Mouse (Mus musculus): Measurements from ENCODE around the gene Map3k1.
"Not testable (repeated sequence)": the region's sequence is repeated elsewhere in the genome, so short reads cannot be mapped to it uniquely, and the experiment has no call there.

Gene Map3k1

DNA sequence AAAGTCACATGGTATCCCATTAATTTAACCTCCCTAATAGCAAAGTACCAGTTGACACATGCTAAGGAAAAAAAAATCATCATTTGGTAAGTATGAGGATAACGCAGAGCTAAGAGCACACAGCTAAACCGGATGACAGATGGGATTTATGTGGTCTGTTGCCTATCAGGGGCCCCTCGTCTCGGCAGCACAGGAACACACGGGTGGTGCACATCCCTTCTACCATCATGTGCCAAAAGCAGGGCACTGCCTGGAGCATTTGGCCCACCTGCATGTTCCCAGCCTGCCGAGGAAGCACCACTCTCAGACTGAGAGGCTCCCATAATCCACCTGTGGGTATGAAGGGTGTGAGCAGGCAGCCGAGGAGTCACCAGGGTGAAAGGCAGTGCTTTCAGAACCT lies 63.6 kb downstream of the Map3k1 start:
- DNase-seq (ENCODE audit: low read depth in 2 of 2, low spot score in 2 of 2) = no peak

GRCm38 (mm10) chr13:111744233-111745000 lies 64.4 kb downstream of the Map3k1 start:
- no peak for DNase-seq (ENCODE audit: low read depth in 2 of 2, low spot score in 2 of 2)

GRCm38 (mm10) chr13:111741991-111742615 lies 66.7 kb downstream of the Map3k1 start:
- peak; percentile 44 to 63 for DNase-seq (ENCODE audit: low read depth in 2 of 2, low spot score in 2 of 2)

- DNase-seq (ENCODE audit: low read depth in 2 of 2, low spot score in 2 of 2) = no peak
Observed at GRCm38 (mm10) chr13:111741204-111741990, 67.4 kb downstream of the Map3k1 start.

DNA sequence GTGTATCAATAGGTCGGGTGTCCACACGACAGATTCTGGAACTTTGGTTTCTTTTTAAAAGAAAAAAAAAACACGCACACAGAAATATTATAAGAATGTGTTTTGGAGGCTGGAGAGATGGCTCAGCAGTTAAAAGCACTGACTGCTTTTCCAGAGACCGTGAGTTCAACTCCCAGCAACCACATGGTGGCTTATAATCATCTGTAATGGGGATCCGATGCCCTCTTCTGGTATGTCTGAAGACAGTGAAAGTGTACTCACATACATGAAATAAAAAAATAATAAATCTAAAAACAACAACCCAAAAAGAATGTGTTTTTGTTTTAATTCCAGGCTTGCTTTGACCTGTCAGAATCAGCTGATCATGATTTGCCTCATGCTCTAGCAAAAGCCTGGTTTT lies 81.9 kb downstream of the Map3k1 start:
- no peak for DNase-seq (ENCODE audit: low read depth in 2 of 2, low spot score in 2 of 2)

DNA sequence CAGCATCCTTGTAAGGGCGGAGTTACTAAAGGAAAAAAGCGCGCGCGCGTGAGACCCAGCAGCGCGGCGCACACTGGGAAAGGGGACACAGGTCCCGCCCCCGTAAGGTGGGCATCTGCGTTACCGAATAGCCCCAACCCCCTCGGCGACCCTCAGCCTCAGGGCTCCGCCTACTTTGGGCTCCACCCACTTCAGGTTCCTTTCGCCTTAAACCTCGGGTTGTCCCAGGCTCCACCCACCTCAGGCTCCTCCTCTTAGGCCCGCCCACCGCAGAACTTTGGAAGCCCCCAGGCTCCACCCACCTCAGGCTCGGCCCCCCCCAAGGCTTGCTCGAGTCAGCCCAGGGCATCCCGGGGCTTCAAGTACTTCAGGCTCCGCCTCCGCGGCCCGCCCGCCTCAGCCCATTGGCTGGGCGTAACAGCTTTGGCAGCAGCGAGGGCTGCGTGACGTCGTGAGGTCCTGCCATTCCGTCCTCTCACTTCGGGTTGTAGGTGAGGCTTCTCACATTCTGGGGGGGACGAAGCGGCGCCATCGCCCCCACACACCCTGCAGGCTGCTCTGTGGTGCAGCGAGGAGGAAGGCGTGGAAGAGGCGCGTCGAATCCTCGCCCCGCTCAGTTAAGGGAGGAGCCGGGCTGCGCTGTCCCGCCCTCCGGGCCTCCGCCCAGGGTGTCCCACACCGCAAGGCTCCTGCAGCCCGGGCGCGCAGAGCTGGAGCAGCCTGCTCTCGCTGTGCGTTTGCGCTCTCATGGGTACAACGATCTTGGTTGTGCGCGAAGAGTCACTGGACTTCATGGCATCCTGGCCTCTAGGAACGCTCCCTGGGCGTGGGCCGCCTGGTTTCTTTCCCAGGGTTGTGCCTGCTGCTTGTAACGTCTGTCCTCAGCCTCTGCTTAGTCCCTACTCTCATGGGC lies 83.4 kb downstream of the Map3k1 start:
- peak; percentile 91 to 95 for DNase-seq (ENCODE audit: low read depth in 2 of 2, low spot score in 2 of 2)

DNA sequence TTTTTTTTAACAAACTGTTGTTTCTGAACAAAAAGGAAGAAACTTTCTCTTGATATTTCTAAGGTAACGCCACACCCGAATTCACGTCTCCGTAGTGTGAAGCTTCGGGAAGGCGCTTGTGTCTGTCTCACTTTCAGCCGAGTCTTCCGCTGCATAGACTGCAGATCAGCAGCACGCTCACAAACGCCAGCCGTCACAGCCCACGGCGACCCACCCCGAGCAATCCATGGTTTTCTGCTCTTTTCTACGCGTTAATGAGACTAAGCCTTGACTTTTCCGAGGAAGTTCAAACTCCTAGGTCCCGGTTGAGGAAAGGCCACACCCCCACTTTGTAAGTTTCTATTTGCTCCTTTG lies 84.0 kb downstream of the Map3k1 start:
- no peak for DNase-seq (ENCODE audit: low read depth in 2 of 2, low spot score in 2 of 2)

GRCm38 (mm10) chr13:111719726-111720125 lies 89.1 kb downstream of the Map3k1 start:
- DNase-seq (ENCODE audit: low read depth in 2 of 2, low spot score in 2 of 2) = no peak

DNA sequence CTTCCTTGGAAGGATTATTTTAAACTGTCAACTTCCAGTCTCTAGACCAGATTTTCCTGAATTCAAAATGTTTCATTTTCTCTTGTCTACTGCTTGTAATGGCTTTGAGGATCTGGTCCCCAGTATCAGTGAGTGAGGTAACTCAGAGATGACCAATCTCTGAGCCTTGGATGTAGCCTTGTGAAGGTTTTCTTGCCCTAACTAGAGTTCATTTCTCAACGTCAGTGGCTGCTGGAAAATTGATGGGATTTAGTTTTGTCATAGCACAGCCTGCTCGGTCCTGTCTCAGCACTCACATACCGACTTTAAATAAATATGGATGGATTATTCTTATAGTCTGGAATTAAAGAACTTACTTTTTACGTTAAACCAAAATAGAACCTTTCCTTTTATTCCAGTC lies 98.3 kb downstream of the Map3k1 start:
- DNase-seq (ENCODE audit: low read depth in 2 of 2, low spot score in 2 of 2) = no peak

DNA sequence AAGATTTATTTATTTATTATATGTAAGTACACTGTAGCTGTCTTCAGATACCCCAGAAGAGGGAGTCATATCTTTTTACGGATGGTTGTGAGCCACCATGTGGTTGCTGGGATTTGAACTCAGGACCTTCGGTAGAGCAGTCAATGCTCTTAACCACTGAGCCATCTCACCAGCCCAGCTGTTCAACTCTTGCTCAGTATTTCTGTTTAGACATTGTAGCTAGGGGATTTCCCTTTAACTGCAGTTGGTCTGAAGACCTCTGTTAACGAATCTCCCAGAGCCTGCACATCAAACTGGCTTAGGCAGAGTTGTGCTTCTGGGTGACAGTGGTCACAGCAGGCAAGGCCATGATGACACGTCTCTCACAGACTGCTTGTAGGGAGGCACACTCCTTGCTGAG lies 104.8 kb downstream of the Map3k1 start:
- not testable (repeated sequence) for DNase-seq (ENCODE audit: low read depth in 2 of 2, low spot score in 2 of 2)

GRCm38 (mm10) chr13:111703396-111703795 lies 105.4 kb downstream of the Map3k1 start:
- no peak for DNase-seq (ENCODE audit: low read depth in 2 of 2, low spot score in 2 of 2)
